Mouse (Mus musculus) thymus, postnatal 4 days (tissue): ENCODE measurements at regions not wholly inside any gene's neighbourhood (a gene's known extent, or its start where the extent isn't known, plus 50 kb on each side); places are given as distances from the start of the nearest gene placed in this dataset.

Experiments used
- DNase-seq: peaks from one replicate; pipeline ENCODE4 v3.0.0; 2021

GRCm38 (mm10) chr4:56686141-56686540, 53.7 kb upstream of the Gm26657 start:
- DNase-seq, result no peak

DNA sequence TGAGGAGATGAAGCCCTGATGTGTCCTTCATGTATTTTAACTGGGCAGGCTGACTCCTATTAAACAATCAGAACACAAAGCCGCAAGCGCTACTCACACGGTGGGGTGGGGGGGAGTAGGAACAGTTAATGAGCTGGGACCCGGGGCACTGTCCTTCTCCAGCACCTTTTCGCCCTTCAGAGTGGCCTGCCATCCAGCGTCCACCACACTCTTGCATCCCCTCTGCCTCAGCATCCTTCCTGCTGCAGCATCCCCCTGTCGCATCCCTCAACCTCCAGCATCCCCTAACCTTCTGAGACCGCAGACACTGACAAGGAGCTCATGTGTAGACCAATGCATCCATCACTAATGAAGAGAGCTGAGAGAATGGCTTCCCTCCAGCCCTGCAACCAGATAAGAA, 54.2 kb upstream of the Gm26657 start:
- no peak for DNase-seq

DNA sequence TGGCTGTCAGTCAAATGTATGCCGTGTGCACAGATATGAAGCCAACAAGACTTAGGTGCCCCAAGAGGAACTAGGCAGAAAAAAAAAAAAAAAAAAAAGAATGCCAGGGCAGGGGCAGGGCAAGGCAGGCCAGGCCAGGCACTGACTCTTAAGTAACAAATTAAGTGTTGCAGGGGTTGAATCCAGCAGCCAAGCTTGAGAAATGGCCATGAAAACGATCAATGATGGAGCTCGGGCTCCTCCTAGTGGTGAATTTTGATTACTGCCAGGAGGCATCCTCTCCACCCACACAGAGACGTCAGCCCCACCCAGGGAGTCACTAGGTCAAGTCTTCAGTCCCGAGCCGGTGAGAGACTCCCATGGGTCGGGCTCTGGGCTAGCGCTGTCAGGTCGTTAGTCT, 54.7 kb upstream of the Gm26657 start:
- DNase-seq, result peak; percentile 87

DNA sequence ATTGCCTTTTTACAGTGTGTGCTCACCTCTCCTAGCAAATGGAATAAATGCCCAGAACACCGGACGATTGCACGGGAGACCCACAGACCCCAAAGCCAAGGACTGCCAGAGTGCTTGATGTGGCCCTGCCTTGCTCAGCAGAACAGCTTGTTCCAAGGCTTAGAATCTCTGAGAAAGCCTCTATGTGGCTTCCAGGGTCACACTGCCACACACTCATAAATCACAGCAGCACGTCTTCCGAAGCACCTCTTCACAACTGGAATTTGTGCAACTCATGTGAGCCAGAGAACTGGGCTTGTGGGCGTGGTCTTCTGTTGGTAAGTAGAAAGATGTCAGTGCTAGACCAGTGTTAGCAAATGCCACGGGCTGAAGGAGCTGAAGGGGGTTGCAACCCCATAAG, 55.8 kb upstream of the Gm26657 start:
- no peak for DNase-seq

DNA sequence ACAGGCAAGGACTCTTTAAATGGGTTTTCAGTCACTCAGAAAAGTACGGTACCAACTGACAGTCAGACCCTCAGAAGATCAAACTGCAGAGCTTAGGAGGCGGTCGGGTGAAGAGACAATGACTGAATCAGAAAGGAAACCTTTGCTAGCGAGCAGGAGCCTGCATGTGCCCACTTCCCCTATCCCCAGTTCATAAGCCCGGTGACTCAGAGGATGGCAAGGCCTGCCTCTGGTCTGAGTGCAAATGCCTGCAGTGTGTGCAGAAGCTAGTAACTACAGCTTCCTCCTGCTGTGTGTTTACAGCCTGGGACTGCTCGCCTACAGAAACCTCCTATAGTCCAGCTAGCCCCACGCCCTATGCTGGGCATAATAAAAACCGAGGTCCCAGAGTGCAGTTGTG, 58.7 kb upstream of the Gm26657 start:
- DNase-seq, result no peak

DNA sequence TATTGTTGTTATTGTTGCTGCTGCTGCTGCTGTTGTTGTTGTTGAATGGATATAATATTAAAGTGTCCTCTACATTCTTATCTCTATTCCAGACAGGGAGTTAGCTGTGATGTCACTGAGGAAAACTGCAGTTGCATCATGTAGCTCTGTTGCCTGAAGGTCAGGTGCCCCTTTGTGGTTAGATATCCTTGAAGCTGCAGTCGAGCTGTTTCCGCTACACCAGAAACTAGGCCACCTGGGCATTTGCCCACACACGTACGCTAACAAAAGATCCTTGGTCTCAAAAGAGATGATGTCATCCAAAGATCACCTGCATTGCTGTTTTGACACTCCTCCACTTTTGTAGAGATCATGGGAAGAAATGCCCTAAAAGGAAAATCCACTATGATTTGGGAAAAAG, 66.0 kb upstream of the Gm26657 start:
- DNase-seq, result peak; percentile 46

DNA sequence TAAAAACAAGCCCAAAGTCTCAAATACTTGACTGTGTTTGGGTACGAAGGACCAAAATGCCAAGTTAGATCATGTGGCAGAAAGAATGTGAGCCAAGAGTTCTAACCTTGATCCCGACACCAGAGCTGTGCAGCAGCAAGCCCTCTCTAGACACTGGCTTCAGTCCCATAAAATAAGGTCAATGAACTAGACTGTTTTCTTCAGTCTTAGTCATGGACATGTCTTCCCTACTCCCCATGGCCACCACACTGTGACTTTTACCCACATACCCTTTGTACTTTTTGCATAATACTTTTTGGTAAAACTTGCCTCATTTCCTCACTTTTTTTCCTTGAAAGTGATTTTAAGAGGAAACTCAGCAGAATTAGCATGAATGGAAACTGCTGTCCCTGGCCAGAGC, 74.9 kb upstream of the Gm26657 start:
- no peak for DNase-seq

GRCm38 (mm10) chr4:56661816-56662215, 78.1 kb upstream of the Gm26657 start:
- DNase-seq, result no peak

GRCm38 (mm10) chr4:56657046-56657445, 82.8 kb upstream of the Gm26657 start:
- no peak for DNase-seq

- DNase-seq, result no peak
Measured at GRCm38 (mm10) chr4:56654327-56654726, 85.5 kb upstream of the Gm26657 start.

- no peak for DNase-seq
Measured at GRCm38 (mm10) chr4:56652819-56653218, 87.1 kb upstream of the Gm26657 start.

GRCm38 (mm10) chr4:56649731-56650130, 90.1 kb upstream of the Gm26657 start:
- no peak for DNase-seq

- no peak for DNase-seq
Measured at GRCm38 (mm10) chr4:56643999-56644962, 95.6 kb upstream of the Gm26657 start.

- DNase-seq, result no peak
Measured at GRCm38 (mm10) chr4:56643491-56643890, 96.4 kb upstream of the Gm26657 start.

- no peak for DNase-seq
Measured at GRCm38 (mm10) chr4:56639709-56640108, 100.2 kb upstream of the Gm26657 start.

GRCm38 (mm10) chr4:56638704-56639478, 101.0 kb upstream of the Gm26657 start:
- no peak for DNase-seq

DNA sequence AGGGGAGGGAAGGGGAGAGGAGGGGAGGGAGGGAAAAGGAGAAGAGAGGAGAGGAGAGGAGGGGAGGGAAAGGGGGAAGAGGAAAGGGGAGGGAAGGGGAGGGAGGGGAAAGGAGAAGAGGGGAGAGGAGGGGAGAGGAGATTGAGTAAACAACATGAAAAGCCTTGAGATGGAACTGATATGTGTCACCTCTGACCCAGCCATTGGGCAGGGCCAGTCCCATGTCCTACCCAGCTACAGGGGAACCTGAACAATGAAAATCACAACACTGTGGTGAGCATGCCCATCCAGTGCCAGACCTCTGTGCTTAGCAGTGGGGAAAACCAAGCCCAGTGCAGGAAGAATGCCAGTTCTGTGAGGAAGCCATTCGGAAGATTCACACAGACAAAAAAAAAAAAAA, 103.6 kb upstream of the Gm26657 start:
- no peak for DNase-seq

DNA sequence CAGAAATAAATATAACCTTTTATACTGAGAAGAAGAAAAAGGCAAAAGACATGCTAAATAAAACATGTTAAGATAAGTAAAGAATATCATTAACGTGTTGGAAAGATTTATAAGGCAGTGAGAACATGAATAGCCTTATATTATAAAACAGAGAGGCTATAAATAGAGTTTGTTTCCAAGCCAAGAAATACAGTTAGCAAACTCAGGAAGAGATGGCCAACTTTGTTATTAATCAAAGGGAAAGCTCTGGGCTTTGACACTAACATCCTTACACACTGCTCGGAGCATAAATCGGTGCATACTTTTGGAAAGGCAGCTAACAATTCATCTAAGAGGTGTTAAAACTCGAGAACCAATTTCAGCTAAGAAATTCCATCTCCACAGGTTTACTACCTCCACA, 106.3 kb upstream of the Gm26657 start:
- no peak for DNase-seq

- DNase-seq, result no peak
Measured at GRCm38 (mm10) chr4:56630251-56630650, 109.6 kb upstream of the Gm26657 start.

GRCm38 (mm10) chr4:56627206-56627605, 112.7 kb upstream of the Gm26657 start:
- no peak for DNase-seq

DNA sequence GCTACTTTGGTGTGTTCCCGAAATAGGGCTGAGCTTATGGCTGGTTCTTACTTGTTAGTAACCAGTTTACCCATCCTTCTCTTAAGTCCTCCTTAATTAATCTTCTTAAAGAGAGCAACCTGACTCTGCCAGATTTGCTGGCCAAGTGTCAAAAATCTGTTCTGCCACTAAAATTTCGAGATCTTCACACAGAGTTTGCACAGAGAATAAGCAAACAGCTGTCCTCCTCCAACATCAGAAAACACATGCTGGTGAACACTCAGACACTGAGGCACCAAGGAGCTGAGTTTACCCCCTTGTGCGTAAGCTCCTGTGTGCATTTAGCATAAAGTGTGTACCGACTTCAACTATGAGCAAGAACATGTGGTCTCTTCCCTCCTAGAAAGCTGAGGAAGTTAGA, 118.1 kb upstream of the Gm26657 start:
- DNase-seq, result no peak

- no peak for DNase-seq
Measured at GRCm38 (mm10) chr4:56621356-56621755, 118.5 kb upstream of the Gm26657 start.

DNA sequence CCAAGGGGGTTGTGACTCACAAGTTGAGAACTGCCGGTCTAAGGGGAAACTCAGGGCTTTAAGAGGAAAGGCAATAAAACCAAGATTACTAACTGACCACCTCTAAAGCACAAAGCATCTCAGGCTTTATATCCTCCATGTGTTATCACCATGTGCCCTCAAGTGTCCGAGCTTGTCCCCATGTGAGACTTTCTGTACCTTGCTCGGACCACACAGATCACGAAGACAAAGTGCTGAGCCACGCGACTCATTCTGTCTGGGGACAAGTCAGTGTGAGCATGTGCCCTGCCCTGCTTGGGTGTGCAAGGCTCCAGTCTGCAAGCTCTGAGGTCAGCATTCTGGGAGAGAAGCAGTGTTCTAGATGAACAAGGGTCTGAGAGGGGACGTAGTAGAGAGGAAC, 119.2 kb upstream of the Gm26657 start:
- DNase-seq, result no peak

DNA sequence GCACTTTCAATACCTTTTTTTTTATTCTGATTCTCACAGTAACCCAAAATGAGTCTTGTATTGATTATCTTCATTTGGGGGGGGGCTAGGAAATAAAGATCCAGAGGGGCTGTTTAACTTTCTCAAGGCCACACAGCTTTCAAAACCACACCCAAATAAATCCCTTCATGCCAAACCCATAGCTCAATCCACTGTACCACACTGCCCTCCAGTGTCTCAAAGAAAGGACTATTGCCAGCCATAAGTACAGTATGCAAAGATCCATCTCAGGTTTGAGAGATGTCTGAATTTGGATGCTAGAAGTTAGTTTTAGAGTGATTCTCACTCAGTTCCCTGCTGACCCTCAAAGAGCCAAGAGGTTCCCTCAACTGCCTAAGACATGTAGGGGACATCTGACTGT, 120.1 kb upstream of the Gm26657 start:
- DNase-seq, result no peak
